Mouse (Mus musculus) stomach, embryonic 14.5 days (tissue): ENCODE results near the gene Skil. TPM values are rescaled to one million over a fixed set of nuclear protein-coding genes. Genes with fewer than 3 reads are reported as not detected.

Experiments used
- ATAC-seq: fragments of 200-750 bp; cut with Nextera tagmentation; 2 replicates; pipeline ENCODE4 v1.8.0; 2017; ENCODE audit warnings: low read depth, moderate TSS enrichment; ENCODE audit not compliant: insufficient number of reproducible peaks, insufficient read depth, low FRiP score
- H3K27ac ChIP-seq: fragments of 300-500 bp; sonication (generic); 2 replicates; pipeline ENCODE4 v1.5.1; 2014; ENCODE audit warnings: mild to moderate bottlenecking, low read length, moderate library complexity, mixed read lengths
- H3K27me3 ChIP-seq: fragments of 300-500 bp; sonication (generic); 2 replicates; pipeline ENCODE4 v1.6.1; 2014; ENCODE audit warnings: low read length, control low read depth, mixed read lengths; ENCODE audit not compliant: control insufficient read depth, insufficient read depth
- H3K36me3 ChIP-seq: fragments of 300-500 bp; sonication (generic); 2 replicates; pipeline ENCODE4 v1.6.1; 2014; ENCODE audit warnings: mild to moderate bottlenecking, control low read depth, low read length, moderate library complexity, mixed read lengths; ENCODE audit not compliant: control insufficient read depth, insufficient read depth
- H3K4me1 ChIP-seq: fragments of 300-500 bp; sonication (generic); 2 replicates; pipeline ENCODE4 v1.6.1; 2014; ENCODE audit warnings: low read length, control low read depth, mixed read lengths; ENCODE audit not compliant: control insufficient read depth, insufficient read depth
- H3K4me2 ChIP-seq: fragments of 300-500 bp; sonication (generic); replicated peaks from 2 replicates; pipeline ENCODE4 v1.6.1; 2014; ENCODE audit warnings: low read depth, low read length, control low read depth
- H3K4me3 ChIP-seq: fragments of 300-500 bp; sonication (generic); 2 replicates; pipeline ENCODE4 v1.5.1; 2014; ENCODE audit warnings: low read depth, low read length, control low read depth
- H3K9ac ChIP-seq: fragments of 300-500 bp; sonication (generic); replicated peaks from 2 replicates; pipeline ENCODE4 v1.6.1; 2014; ENCODE audit warnings: low read depth, mild to moderate bottlenecking, control low read depth, low read length, moderate library complexity, mixed read lengths
- H3K9me3 ChIP-seq: fragments of 300-500 bp; sonication (generic); 2 replicates; pipeline ENCODE4 v1.6.1; 2016; ENCODE audit warnings: low read depth, low read length, control low read depth; ENCODE audit not compliant: control insufficient read depth
- WGBS: fragments of 180-500 bp; shearing (Covaris S2); extraction: QIAGEN DNeasy Blood & Tissue Kit; methylation state at CpG from one replicate; pipeline ENCODE4 v1.1.7; 2014; 5-methylcytosine and 5-hydroxymethylcytosine counted together
- polyA plus RNA-seq: library from polyadenylated mRNA; unstranded; fragments of >200 nt; fragmentation: Nextera tagmentation; extraction: Ambion mirVana; gene quantifications from 2 replicates; pipeline ENCODE4 v1.2.1, GENCODE M21; 2014

Skil gene
- polyA plus RNA-seq, 1 experiment from 2014 or later, result 27.6 TPM

DNA sequence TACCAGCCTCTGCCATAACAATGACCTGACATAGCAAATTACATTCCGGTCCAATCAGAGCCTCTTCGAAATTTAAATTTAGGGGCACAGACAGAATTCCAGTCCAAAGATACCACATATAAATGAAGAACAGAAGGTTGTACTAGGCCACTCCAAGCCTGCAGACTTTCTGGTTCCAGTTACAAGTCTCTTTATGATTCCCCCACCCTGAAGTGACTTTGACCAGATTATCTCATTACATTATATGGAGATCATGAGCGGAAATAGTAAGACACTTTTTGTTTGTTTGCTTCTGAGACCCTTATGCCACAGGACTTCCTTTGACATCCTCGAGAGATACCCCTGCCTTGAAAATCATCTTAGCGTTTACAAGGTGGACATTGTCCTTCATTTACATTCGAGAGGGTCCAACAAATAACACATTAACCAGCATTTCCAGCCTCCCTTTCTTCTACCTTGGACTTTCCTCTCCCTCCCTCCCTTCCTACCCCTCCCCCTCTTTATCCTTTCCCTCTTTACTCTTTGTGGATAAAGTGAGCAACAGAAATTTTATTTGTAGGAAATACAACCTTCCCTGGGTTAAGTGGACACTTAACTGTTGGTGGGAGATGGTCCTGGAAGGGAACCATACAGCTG, 17.7 kb upstream of the Skil start:
- Histone ChIP-seq H3K27ac (no peak overlapping the region), H3K9ac (no peak overlapping the region), H3K4me3 (no peak overlapping the region), H3K4me2 (no peak overlapping the region), H3K36me3 (no peaks in the 10 kb centered on the region), H3K27me3 (no peaks in the 10 kb centered on the region), H3K4me1 (no peaks in the 10 kb centered on the region), H3K9me3 (no peaks in the 10 kb centered on the region)
- ATAC-seq, result no peak
- WGBS, result 84% methylated on average over 6 of the region's 6 CpGs

- ATAC-seq, result peak; percentile 61
- Histone ChIP-seq H3K4me3 (no peak overlapping the region), H3K9me3 (no peaks in the 10 kb centered on the region), H3K27me3 (no peaks in the 10 kb centered on the region), H3K36me3 (no peaks in the 10 kb centered on the region), H3K4me2 (no peak overlapping the region), H3K9ac (no peak overlapping the region), H3K27ac (no peak overlapping the region), H3K4me1 (peaks cover 9% of the 10 kb centered on the region; the same call in 1 of the 2 replicates)
- 67% methylated on average over 10 of the region's 10 CpGs for WGBS
Observed at GRCm38 (mm10) chr3:31079450-31079849, 15.4 kb upstream of the Skil start.

GRCm38 (mm10) chr3:31080791-31081502, 13.9 kb upstream of the Skil start:
- no peak overlapping the region for H3K4me3 ChIP-seq
- no peaks in the 10 kb centered on the region for H3K9me3 ChIP-seq
- H3K27me3 ChIP-seq, result no peaks in the 10 kb centered on the region
- H3K27ac ChIP-seq, result no peak overlapping the region
- H3K36me3 ChIP-seq, result no peaks in the 10 kb centered on the region
- WGBS, result 85% methylated on average over 10 of the region's 10 CpGs
- H3K4me1 ChIP-seq, result peaks cover 9% of the 10 kb centered on the region; the same call in 1 of the 2 replicates
- no peak overlapping the region for H3K4me2 ChIP-seq
- no peak overlapping the region for H3K9ac ChIP-seq
- ATAC-seq, result no peak

DNA sequence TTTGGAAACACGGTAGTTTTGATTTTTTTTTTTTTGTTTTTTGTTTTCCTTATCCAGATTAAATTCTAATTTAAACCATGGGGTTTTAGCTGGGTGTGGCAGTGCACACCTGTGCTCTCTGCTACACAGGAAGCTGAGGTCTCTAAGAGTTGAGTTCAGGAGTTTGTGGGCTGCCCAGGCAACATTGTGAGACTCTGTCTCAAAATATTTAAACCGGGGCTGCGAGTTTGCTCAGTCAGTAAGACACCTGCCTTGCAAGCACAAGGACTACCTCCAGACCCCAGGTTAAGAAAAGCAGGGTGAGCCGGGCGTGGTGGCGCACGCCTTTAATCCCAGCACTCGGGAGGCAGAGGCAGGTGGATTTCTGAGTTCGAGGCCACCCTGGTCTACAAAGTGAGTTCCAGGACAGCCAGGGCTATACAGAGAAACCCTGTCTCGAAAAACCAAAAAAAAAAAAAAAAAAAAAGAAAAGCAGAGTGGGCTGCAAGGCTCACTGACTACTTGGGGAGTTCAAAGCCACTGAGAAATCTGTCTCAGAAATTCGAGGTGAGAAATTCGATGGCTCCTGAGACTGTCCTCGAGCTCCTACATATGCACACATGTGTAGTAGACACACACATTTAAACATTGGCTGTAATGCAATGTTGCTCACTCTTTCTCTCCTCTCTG, 11.9 kb upstream of the Skil start:
- Histone ChIP-seq H3K36me3 (no peaks in the 10 kb centered on the region), H3K9ac (no peak overlapping the region), H3K27ac (no peak overlapping the region), H3K27me3 (no peaks in the 10 kb centered on the region), H3K4me3 (no peak overlapping the region), H3K4me2 (no peak overlapping the region), H3K4me1 (peaks cover 9% of the 10 kb centered on the region; the same call in 1 of the 2 replicates), H3K9me3 (no peaks in the 10 kb centered on the region)
- 87% methylated on average over 12 of the region's 13 CpGs for WGBS
- no peak for ATAC-seq

DNA sequence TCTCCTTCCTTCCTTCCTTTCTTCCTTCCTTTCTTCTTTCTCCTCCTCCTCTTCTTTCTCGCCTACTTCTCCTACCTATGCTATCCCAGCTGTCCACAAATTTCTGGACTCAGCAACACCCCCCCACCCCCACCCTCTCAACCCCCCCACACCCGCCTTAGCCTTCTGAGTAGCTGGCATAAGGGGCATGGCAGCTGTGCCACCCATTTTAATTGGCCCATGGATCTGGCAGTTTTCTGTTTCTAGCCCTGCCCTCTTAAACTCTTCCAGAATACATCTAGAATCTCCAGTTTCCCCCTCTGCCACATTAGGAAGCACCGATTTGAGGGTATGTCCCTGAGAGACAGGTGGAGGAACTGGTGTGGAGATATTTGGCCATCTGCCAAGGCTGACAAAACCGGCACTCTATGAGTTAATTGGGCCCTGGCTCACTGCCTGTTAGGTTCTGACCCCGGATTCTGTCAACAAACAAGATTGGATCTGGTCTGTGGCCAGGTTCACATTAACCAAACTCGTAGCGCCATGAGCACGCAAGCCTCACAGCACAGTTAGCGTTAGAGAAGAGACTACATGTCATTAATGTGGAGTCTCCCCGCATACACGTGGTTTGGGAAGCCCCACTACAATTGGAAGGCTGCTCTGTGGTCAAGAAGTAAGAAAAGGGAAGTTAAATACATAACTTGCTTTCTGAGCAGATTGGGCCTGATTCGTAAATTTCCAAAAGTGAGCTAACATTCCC, 11.2 kb upstream of the Skil start:
- ATAC-seq, result peak; percentile 30; the same call in 1 of the 2 replicates
- Histone ChIP-seq H3K4me1 (peaks cover 9% of the 10 kb centered on the region; the same call in 1 of the 2 replicates), H3K9me3 (no peaks in the 10 kb centered on the region), H3K36me3 (no peaks in the 10 kb centered on the region), H3K27ac (no peak overlapping the region), H3K27me3 (no peaks in the 10 kb centered on the region), H3K4me2 (peak overlapping the region; percentile 30), H3K9ac (no peak overlapping the region), H3K4me3 (no peak overlapping the region)
- 20% methylated on average over 12 of the region's 12 CpGs for WGBS

GRCm38 (mm10) chr3:31085000-31085399, 9.9 kb upstream of the Skil start:
- Histone ChIP-seq H3K27me3 (no peaks in the 10 kb centered on the region), H3K36me3 (no peaks in the 10 kb centered on the region), H3K9me3 (no peaks in the 10 kb centered on the region), H3K4me3 (no peak overlapping the region), H3K27ac (no peak overlapping the region), H3K4me1 (peaks cover 12% of the 10 kb centered on the region), H3K4me2 (no peak overlapping the region), H3K9ac (no peak overlapping the region)
- ATAC-seq, result no peak
- 95% methylated on average over 3 of the region's 3 CpGs for WGBS

GRCm38 (mm10) chr3:31088789-31089775, 5.8 kb upstream of the Skil start:
- Histone ChIP-seq H3K4me2 (no peak overlapping the region), H3K4me3 (no peak overlapping the region), H3K27ac (no peak overlapping the region; the same call in 1 of the 2 replicates), H3K4me1 (peaks cover 7% of the 10 kb centered on the region), H3K27me3 (no peaks in the 10 kb centered on the region), H3K9ac (no peak overlapping the region), H3K9me3 (no peaks in the 10 kb centered on the region), H3K36me3 (no peaks in the 10 kb centered on the region)
- WGBS, result 40% methylated on average over 10 of the region's 10 CpGs
- no peak for ATAC-seq
